Mouse (Mus musculus) CH12.LX (cell line): ENCODE results near the gene Pmpca. TPM values are rescaled to one million over a fixed set of nuclear protein-coding genes. Genes with fewer than 3 reads are reported as not detected.

Experiments
- DNase-seq: peaks from one replicate; pipeline ENCODE4 v3.0.0-alpha.2; 2013; ENCODE audit errors: extremely low read depth
- H3K27ac ChIP-seq: 2 replicates; pipeline ENCODE4 v1.5.1; 2012; ENCODE audit warnings: low read depth, mild to moderate bottlenecking, control low read depth, moderate library complexity; ENCODE audit not compliant: insufficient read depth
- H3K27me3 ChIP-seq: replicated peaks from 2 replicates; pipeline ENCODE3; 2012; ENCODE audit warnings: inconsistent platforms
- H3K36me3 ChIP-seq, 2 experiments: replicated peaks in 1 of 2; 2 replicates each; pipeline versions ENCODE3 to v1.6.1; 2012; ENCODE audit warnings: inconsistent platforms in 1 of 2, low read length in 1 of 2, mild to moderate bottlenecking in 1 of 2, mixed read lengths in 1 of 2, moderate library complexity in 1 of 2; ENCODE audit not compliant: control insufficient read depth in 1 of 2, insufficient read depth in 1 of 2
- H3K4me1 ChIP-seq, 2 experiments: 2 replicates each; pipeline ENCODE4 v1.6.1; 2012; ENCODE audit warnings: inconsistent platforms in 1 of 2, moderate library complexity in 1 of 2; ENCODE audit not compliant: insufficient read depth in 2 of 2, control insufficient read depth in 1 of 2
- H3K4me2 ChIP-seq: 2 replicates; pipeline ENCODE4 v1.6.1; 2012; ENCODE audit warnings: low read depth, mild to moderate bottlenecking, control low read depth; ENCODE audit not compliant: poor library complexity, insufficient read depth, severe bottlenecking
- H3K4me3 ChIP-seq, 3 experiments: fragments of 150-350 bp in 1 of 3; sonication (generic) in 1 of 3; replicated peaks in 1 of 3; 2 replicates each; pipeline versions ENCODE3 to v1.5.1; 2011 to 2012; ENCODE audit warnings: low read depth in 2 of 3, low read length in 2 of 3, mild to moderate bottlenecking in 2 of 3, moderate library complexity in 2 of 3, control low read depth in 1 of 3, improper control_type of control experiment in 1 of 3, inconsistent platforms in 1 of 3, mixed read lengths in 1 of 3; ENCODE audit not compliant: poor library complexity in 1 of 3
- H3K79me2 ChIP-seq: replicated peaks from 2 replicates; pipeline ENCODE4 v1.6.1; 2012; ENCODE audit warnings: mild to moderate bottlenecking, moderate library complexity; ENCODE audit not compliant: control insufficient read depth, poor library complexity, insufficient read depth, severe bottlenecking; ENCODE audit errors: extremely low read depth
- H3K9ac ChIP-seq: 2 replicates; pipeline ENCODE4 v1.6.1; 2012; ENCODE audit warnings: low read depth, mild to moderate bottlenecking, control low read depth, moderate library complexity; ENCODE audit not compliant: insufficient read depth
- H3K9me3 ChIP-seq: replicated peaks from 2 replicates; pipeline ENCODE3; 2012; ENCODE audit warnings: low read length, inconsistent platforms, mixed read lengths
- CHD1 ChIP-seq: IDR thresholded peaks from 2 replicates; pipeline ENCODE4 v1.6.1; 2012; ENCODE audit warnings: low read depth, low read length, improper control_type of control experiment, inconsistent platforms
- E2F4 ChIP-seq: IDR thresholded peaks from 2 replicates; pipeline ENCODE4 v1.6.1; 2011; ENCODE audit warnings: low read depth, low read length, improper control_type of control experiment; ENCODE audit not compliant: insufficient replicate concordance
- ELF1 ChIP-seq: IDR thresholded peaks from 2 replicates; pipeline ENCODE4 v1.6.1; 2014; ENCODE audit warnings: low read depth, mild to moderate bottlenecking, inconsistent platforms, low read length, improper control_type of control experiment
- ETS1 ChIP-seq: conservative IDR thresholded peaks from 2 replicates; pipeline ENCODE4 v1.6.1; 2012; ENCODE audit warnings: low read depth, mild to moderate bottlenecking, inconsistent platforms, low read length, improper control_type of control experiment, moderate library complexity
- GABPA ChIP-seq: IDR thresholded peaks from 2 replicates; pipeline ENCODE4 v1.6.1; 2012; ENCODE audit warnings: low read depth, low read length, improper control_type of control experiment, inconsistent platforms; ENCODE audit not compliant: insufficient replicate concordance
- HCFC1 ChIP-seq: IDR thresholded peaks from 2 replicates; pipeline ENCODE4 v1.6.1; 2012; ENCODE audit warnings: low read depth, mild to moderate bottlenecking, inconsistent platforms, low read length, improper control_type of control experiment
- IRF4 ChIP-seq: IDR thresholded peaks from 2 replicates; pipeline ENCODE4 v1.6.1; 2014; ENCODE audit warnings: low read depth, mild to moderate bottlenecking, inconsistent platforms, low read length, improper control_type of control experiment
- JUN ChIP-seq: IDR thresholded peaks from 2 replicates; pipeline ENCODE4 v1.6.1; 2011; ENCODE audit warnings: low read depth, mild to moderate bottlenecking, low read length, improper control_type of control experiment, moderate library complexity; ENCODE audit not compliant: insufficient read depth
- KAT2A ChIP-seq: IDR thresholded peaks from 2 replicates; pipeline ENCODE4 v1.6.1; 2012; ENCODE audit warnings: low read length, improper control_type of control experiment, inconsistent platforms; ENCODE audit not compliant: insufficient replicate concordance
- MAX ChIP-seq: IDR thresholded peaks from 2 replicates; pipeline ENCODE4 v1.6.1; 2011; ENCODE audit warnings: low read length, improper control_type of control experiment
- MAZ ChIP-seq: IDR thresholded peaks from 2 replicates; pipeline ENCODE4 v1.6.1; 2012; ENCODE audit warnings: low read depth, mild to moderate bottlenecking, inconsistent platforms, low read length, improper control_type of control experiment, moderate library complexity
- MEF2A ChIP-seq: IDR thresholded peaks from 2 replicates; pipeline ENCODE4 v1.6.1; 2014; ENCODE audit warnings: low read depth, mild to moderate bottlenecking, inconsistent platforms, low read length, improper control_type of control experiment, borderline replicate concordance
- MXI1 ChIP-seq: IDR thresholded peaks from 2 replicates; pipeline ENCODE4 v1.6.1; 2011; ENCODE audit warnings: mild to moderate bottlenecking, low read depth, low read length, improper control_type of control experiment
- MYC ChIP-seq: IDR thresholded peaks from 2 replicates; pipeline ENCODE4 v1.6.1; 2011; ENCODE audit warnings: low read depth, mild to moderate bottlenecking, improper control_type of control experiment, low read length
- NELFE ChIP-seq: IDR thresholded peaks from 2 replicates; pipeline ENCODE4 v1.6.1; 2011; ENCODE audit warnings: low read depth, low read length, improper control_type of control experiment
- NRF1 ChIP-seq: IDR thresholded peaks from 2 replicates; pipeline ENCODE4 v1.6.1; 2014; ENCODE audit warnings: low read depth, mild to moderate bottlenecking, inconsistent platforms, low read length, improper control_type of control experiment, moderate library complexity
- POLR2A ChIP-seq: IDR thresholded peaks from 2 replicates; pipeline ENCODE4 v1.6.1; 2011; ENCODE audit warnings: low read depth, mild to moderate bottlenecking, improper control_type of control experiment, low read length
- POLR2AphosphoS2 ChIP-seq: IDR thresholded peaks from 2 replicates; pipeline ENCODE4 v1.6.1; 2011; ENCODE audit warnings: low read depth, low read length, improper control_type of control experiment
- RAD21 ChIP-seq: IDR thresholded peaks from 2 replicates; pipeline ENCODE4 v1.6.1; 2011; ENCODE audit warnings: low read depth, mild to moderate bottlenecking, low read length, improper control_type of control experiment, moderate library complexity
- RCOR1 ChIP-seq: conservative IDR thresholded peaks from 2 replicates; pipeline ENCODE4 v1.6.1; 2012; ENCODE audit warnings: low read depth, mild to moderate bottlenecking, inconsistent platforms, low read length, improper control_type of control experiment
- SIN3A ChIP-seq: IDR thresholded peaks from 2 replicates; pipeline ENCODE4 v1.6.1; 2012; ENCODE audit warnings: low read length, improper control_type of control experiment, inconsistent platforms
- TCF12 ChIP-seq: IDR thresholded peaks from 2 replicates; pipeline ENCODE4 v1.6.1; 2014; ENCODE audit warnings: low read depth, mild to moderate bottlenecking, inconsistent platforms, low read length, improper control_type of control experiment
- USF1 ChIP-seq: IDR thresholded peaks from 2 replicates; pipeline ENCODE4 v1.6.1; 2014; ENCODE audit warnings: low read depth, mild to moderate bottlenecking, inconsistent platforms, low read length, improper control_type of control experiment
- ZKSCAN1 ChIP-seq: IDR thresholded peaks from 2 replicates; pipeline ENCODE4 v1.6.1; 2012; ENCODE audit warnings: low read depth, inconsistent platforms, low read length, improper control_type of control experiment, borderline replicate concordance
- ZMIZ1 ChIP-seq: IDR thresholded peaks from 2 replicates; pipeline ENCODE4 v1.6.1; 2012; ENCODE audit warnings: low read depth, mild to moderate bottlenecking, inconsistent platforms, low read length, improper control_type of control experiment
- ZNF384 ChIP-seq: IDR thresholded peaks from 2 replicates; pipeline ENCODE4 v1.6.1; 2012; ENCODE audit warnings: low read depth, low read length, improper control_type of control experiment, inconsistent platforms
- dilution Hi-C: fragments of 300-500 bp; cut with MboI; formaldehyde crosslinking; loops from 2 replicates; pipeline ENCODE4 v1.14.3; 2020; ENCODE audit warnings: low sequenced_read_pairs; ENCODE audit not compliant: extremely low pct_unique_long_range_greater_than_20kb, extremely low pct_ligation_motif_present
- in situ Hi-C: fragments of 300-500 bp; cut with MboI; formaldehyde crosslinking; loops from 3 replicates; pipeline ENCODE4 v1.14.3; 2019; ENCODE audit warnings: low sequenced_read_pairs, low pct_ligation_motif_present, low pct_unique_long_range_greater_than_20kb, mixed read lengths
- polyA plus RNA-seq: library from polyadenylated mRNA; unstranded; fragments of >175 nt; gene quantifications from 2 replicates; pipeline ENCODE4 v1.2.1, GENCODE M21; 2012; ENCODE audit warnings: low read depth; ENCODE audit not compliant: insufficient read length
- total RNA-seq, 2 experiments: library from RNA; depleted of rRNA; stranded (reverse); fragments of 300-350 nt in 1 of 2; fragments of >200 nt in 1 of 2; gene quantifications; 2 replicates each; pipeline ENCODE4 v1.2.3; 2012 to 2014

Gene Pmpca
- total RNA-seq (2012; rRNA removed) = 79.5 and 91.2 TPM in 2 replicates
- total RNA-seq (2014; rRNA removed) = 73.3 and 74.7 TPM in 2 replicates
- 143 and 176 TPM in 2 replicates for polyA plus RNA-seq

DNA sequence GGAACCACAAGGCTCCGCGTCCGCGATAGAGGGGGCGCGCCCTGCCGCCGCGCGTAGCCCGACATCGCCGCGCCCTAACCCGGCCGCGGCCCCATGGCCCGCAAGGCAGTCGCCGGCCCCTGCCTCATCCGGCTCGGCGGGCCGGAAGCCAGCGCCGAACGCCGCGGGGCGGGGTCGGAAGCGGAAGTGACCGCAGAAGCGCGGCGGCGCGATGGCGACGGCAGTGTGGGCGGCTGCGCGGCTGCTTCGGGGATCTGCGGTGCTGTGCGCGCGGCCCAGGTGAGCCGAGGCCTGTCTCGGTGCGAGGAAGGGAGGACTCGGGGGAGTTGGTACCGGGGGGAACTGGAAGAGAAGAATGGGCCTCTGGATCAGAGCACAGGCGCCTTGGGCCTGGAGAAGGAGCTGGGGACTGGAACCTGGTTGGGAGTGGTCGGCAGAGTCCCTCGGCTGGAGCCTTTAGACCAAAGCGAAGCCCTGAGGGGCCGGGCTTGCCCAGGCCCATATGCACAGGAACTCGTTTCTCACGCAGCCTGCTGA lies at the start of gene Pmpca, which contains the start of gene Entr1:
Pmpca (plus strand) TSS at position 186 of the 537 bp plus-strand sequence.
Entr1 (minus strand) TSS at position 163 of the 537 bp plus-strand sequence.
- peaks cover 4 to 26% of the 10 kb centered on the region in 2 experiments for H3K4me1 ChIP-seq
- peaks cover 67 to 77% of the 10 kb centered on the region in 2 experiments for H3K36me3 ChIP-seq
- H3K27me3 ChIP-seq = no peaks in the 10 kb centered on the region
- H3K79me2 ChIP-seq = peaks cover 26% of the 10 kb centered on the region
- H3K9ac ChIP-seq = peak within 1 kb of the TSS; percentile 89
- in situ Hi-C loops = no loop called here
- dilution Hi-C loops = no loop called here
- peak; percentile 70 for DNase-seq
- peak within 1 kb of the TSS; percentile 97 for H3K4me2 ChIP-seq
- no peaks in the 10 kb centered on the region for H3K9me3 ChIP-seq
- no peak for TF ChIP-seq MYC
- no peak for TF ChIP-seq ZNF384
- peak; percentile 82 for TF ChIP-seq NRF1
- peak; percentile 89; the same call in 1 of the 2 replicates for TF ChIP-seq POLR2AphosphoS2
- no peak for TF ChIP-seq CHD1
- TF ChIP-seq RAD21 = no peak
- TF ChIP-seq MXI1 = peak; percentile 89
- TF ChIP-seq MAZ = 0 out of 2 replicates have a peak, but pooled peaks have one; percentile 53
- TF ChIP-seq ELF1 = peak; percentile 93
- TF ChIP-seq POLR2A = peak; percentile 96
- TF ChIP-seq HCFC1 = peak; percentile 84
- no peak for TF ChIP-seq USF1
- TF ChIP-seq ZKSCAN1 = no peak
- TF ChIP-seq GABPA = no peak; the same call in 1 of the 2 replicates
- TF ChIP-seq NELFE = peak; percentile 93
- TF ChIP-seq RCOR1 = no peak
- TF ChIP-seq JUN = no peak
- peak; percentile 92 for TF ChIP-seq ZMIZ1
- peak; percentile 81; the same call in 1 of the 2 replicates for TF ChIP-seq KAT2A
- 0 out of 2 replicates have a peak, but pooled peaks have one; percentile 16 for TF ChIP-seq IRF4
- TF ChIP-seq MEF2A = peak; percentile 74; the same call in 1 of the 2 replicates
- no peak for TF ChIP-seq E2F4
- no peak for TF ChIP-seq ETS1
- peak; percentile 91 for TF ChIP-seq SIN3A
- peak; percentile 64; the same call in 1 of the 2 replicates for TF ChIP-seq MAX
- TF ChIP-seq TCF12 = peak; percentile 89
- TF ChIP-seq, all 38 proteins: peak for 15
- Histone ChIP-seq H3K27ac (peak within 1 kb of the TSS; percentile 13; the same call in 1 of the 2 replicates), H3K4me3 (peak within 1 kb of the TSS; percentile 84 to 94 (median 88))
